Mouse (Mus musculus): ENCODE results near the gene Skiv2l. TPM values are rescaled to one million over a fixed set of nuclear protein-coding genes. Genes with fewer than 3 reads are reported as not detected.
A peak's percentile ranks its signal among the peaks of the same experiment; 100 is the strongest.

Skiv2l gene
- polyA plus RNA-seq, 1 experiment from 2014 or later, result 62.1 TPM

GRCm38 (mm10) chr17:34894074-34894597 lies 44.1 kb upstream of the Skiv2l start:
- peak; percentile 89 for ATAC-seq
- Histone ChIP-seq H3K9ac (ENCODE audit: low read depth, low read length) (peak overlapping the region; percentile 96), H3K9me3 (replicated peaks; ENCODE audit: control insufficient read depth, low read length, poor library complexity, severe bottlenecking) (no peaks in the 10 kb centered on the region), H3K27ac (ENCODE audit: low read length) (peak overlapping the region; percentile 95), H3K4me3 (ENCODE audit: low read depth, low read length) (peak overlapping the region; percentile 81), H3K27me3 (ENCODE audit: control insufficient read depth, insufficient read depth, low read depth, low read length) (no peaks in the 10 kb centered on the region), H3K4me2 (ENCODE audit: low read length) (peak overlapping the region; percentile 93), H3K4me1 (ENCODE audit: control insufficient read depth, insufficient read depth, low read length) (peaks cover 32% of the 10 kb centered on the region), H3K36me3 (ENCODE audit: control insufficient read depth, insufficient read depth, low read length) (peaks cover 4% of the 10 kb centered on the region; the same call in 1 of the 2 replicates)
- 0% methylated on average over 40 of the region's 51 CpGs for WGBS

- peak overlapping the region; percentile 96 for H3K9ac ChIP-seq (ENCODE audit: low read depth, low read length)
- H3K27ac ChIP-seq (ENCODE audit: low read length), result peak overlapping the region; percentile 90
- 0 out of 2 replicates have a peak, but pooled peaks have one; percentile 1 for ATAC-seq
- H3K4me3 ChIP-seq (ENCODE audit: low read depth, low read length), result peak overlapping the region; percentile 81; the same call in 1 of the 2 replicates
- no peaks in the 10 kb centered on the region for H3K27me3 ChIP-seq (ENCODE audit: control insufficient read depth, insufficient read depth, low read depth, low read length)
- peak overlapping the region; percentile 93 for H3K4me2 ChIP-seq (ENCODE audit: low read length)
- H3K9me3 ChIP-seq (replicated peaks; ENCODE audit: control insufficient read depth, low read length, poor library complexity, severe bottlenecking), result no peaks in the 10 kb centered on the region
- peaks cover 4% of the 10 kb centered on the region; the same call in 1 of the 2 replicates for H3K36me3 ChIP-seq (ENCODE audit: control insufficient read depth, insufficient read depth, low read length)
- WGBS, result 70% methylated on average over 12 of the region's 12 CpGs
- peaks cover 32% of the 10 kb centered on the region for H3K4me1 ChIP-seq (ENCODE audit: control insufficient read depth, insufficient read depth, low read length)
These were observed 43.2 kb upstream of the Skiv2l start for GRCm38 (mm10) chr17:34893072-34893824.

GRCm38 (mm10) chr17:34891377-34891776 lies 41.4 kb upstream of the Skiv2l start:
- Histone ChIP-seq H3K27me3 (ENCODE audit: control insufficient read depth, insufficient read depth, low read depth, low read length) (no peaks in the 10 kb centered on the region), H3K9ac (ENCODE audit: low read depth, low read length) (no peak overlapping the region), H3K36me3 (ENCODE audit: control insufficient read depth, insufficient read depth, low read length) (peaks cover 4% of the 10 kb centered on the region; the same call in 1 of the 2 replicates), H3K4me3 (ENCODE audit: low read depth, low read length) (no peak overlapping the region), H3K27ac (ENCODE audit: low read length) (no peak overlapping the region), H3K4me2 (ENCODE audit: low read length) (no peak overlapping the region), H3K9me3 (replicated peaks; ENCODE audit: control insufficient read depth, low read length, poor library complexity, severe bottlenecking) (no peaks in the 10 kb centered on the region), H3K4me1 (ENCODE audit: control insufficient read depth, insufficient read depth, low read length) (peaks cover 18% of the 10 kb centered on the region)
- WGBS, result 96% methylated on average over 2 of the region's 2 CpGs
- ATAC-seq, result no peak

- Histone ChIP-seq H3K9ac (ENCODE audit: low read depth, low read length) (no peak overlapping the region), H3K9me3 (replicated peaks; ENCODE audit: control insufficient read depth, low read length, poor library complexity, severe bottlenecking) (no peaks in the 10 kb centered on the region), H3K4me2 (ENCODE audit: low read length) (no peak overlapping the region), H3K4me3 (ENCODE audit: low read depth, low read length) (no peak overlapping the region), H3K27ac (ENCODE audit: low read length) (no peak overlapping the region), H3K4me1 (ENCODE audit: control insufficient read depth, insufficient read depth, low read length) (peaks cover 6% of the 10 kb centered on the region), H3K27me3 (ENCODE audit: control insufficient read depth, insufficient read depth, low read depth, low read length) (no peaks in the 10 kb centered on the region), H3K36me3 (ENCODE audit: control insufficient read depth, insufficient read depth, low read length) (no peaks in the 10 kb centered on the region)
- ATAC-seq, result no peak
- WGBS, result 91% methylated on average over 12 of the region's 12 CpGs
These were observed 40.2 kb upstream of the Skiv2l start for GRCm38 (mm10) chr17:34890074-34890743.

- H3K4me1 ChIP-seq (ENCODE audit: control insufficient read depth, insufficient read depth, low read length), result no peaks in the 10 kb centered on the region
- H3K4me3 ChIP-seq (ENCODE audit: low read depth, low read length), result no peak overlapping the region
- H3K4me2 ChIP-seq (ENCODE audit: low read length), result no peak overlapping the region
- H3K27me3 ChIP-seq (ENCODE audit: control insufficient read depth, insufficient read depth, low read depth, low read length), result no peaks in the 10 kb centered on the region
- no peak overlapping the region for H3K27ac ChIP-seq (ENCODE audit: low read length)
- ATAC-seq, result no peak
- 90% methylated on average over 5 of the region's 5 CpGs for WGBS
- H3K9ac ChIP-seq (ENCODE audit: low read depth, low read length), result no peak overlapping the region
- no peaks in the 10 kb centered on the region for H3K9me3 ChIP-seq (replicated peaks; ENCODE audit: control insufficient read depth, low read length, poor library complexity, severe bottlenecking)
- H3K36me3 ChIP-seq (ENCODE audit: control insufficient read depth, insufficient read depth, low read length), result no peaks in the 10 kb centered on the region
These were observed 37.9 kb upstream of the Skiv2l start for GRCm38 (mm10) chr17:34887942-34888341.

GRCm38 (mm10) chr17:34885615-34886014 lies 35.6 kb upstream of the Skiv2l start:
- WGBS, result 87% methylated on average over 3 of the region's 3 CpGs
- H3K4me3 ChIP-seq (ENCODE audit: low read depth, low read length), result no peak overlapping the region

GRCm38 (mm10) chr17:34884704-34885103 lies 34.7 kb upstream of the Skiv2l start:
- 87% methylated on average over 6 of the region's 6 CpGs for WGBS
- Histone ChIP-seq H3K27me3 (ENCODE audit: control insufficient read depth, insufficient read depth, low read depth, low read length) (peaks cover 4% of the 10 kb centered on the region; the same call in 1 of the 2 replicates), H3K4me3 (ENCODE audit: low read depth, low read length) (no peak overlapping the region), H3K9me3 (replicated peaks; ENCODE audit: control insufficient read depth, low read length, poor library complexity, severe bottlenecking) (no peaks in the 10 kb centered on the region), H3K9ac (ENCODE audit: low read depth, low read length) (no peak overlapping the region), H3K27ac (ENCODE audit: low read length) (no peak overlapping the region), H3K4me2 (ENCODE audit: low read length) (no peak overlapping the region), H3K4me1 (ENCODE audit: control insufficient read depth, insufficient read depth, low read length) (no peaks in the 10 kb centered on the region), H3K36me3 (ENCODE audit: control insufficient read depth, insufficient read depth, low read length) (no peaks in the 10 kb centered on the region)
- no peak for ATAC-seq

More at GRCm38 (mm10) chr17:34885615-34886014, 35.6 kb upstream of the Skiv2l start:
- no peaks in the 10 kb centered on the region for H3K36me3 ChIP-seq (ENCODE audit: control insufficient read depth, insufficient read depth, low read length)
- H3K9me3 ChIP-seq (replicated peaks; ENCODE audit: control insufficient read depth, low read length, poor library complexity, severe bottlenecking), result no peaks in the 10 kb centered on the region
- no peaks in the 10 kb centered on the region for H3K4me1 ChIP-seq (ENCODE audit: control insufficient read depth, insufficient read depth, low read length)
- peaks cover 4% of the 10 kb centered on the region; the same call in 1 of the 2 replicates for H3K27me3 ChIP-seq (ENCODE audit: control insufficient read depth, insufficient read depth, low read depth, low read length)
- ATAC-seq, result no peak
- H3K27ac ChIP-seq (ENCODE audit: low read length), result no peak overlapping the region
- no peak overlapping the region for H3K4me2 ChIP-seq (ENCODE audit: low read length)
- no peak overlapping the region for H3K9ac ChIP-seq (ENCODE audit: low read depth, low read length)

- Histone ChIP-seq H3K4me3 (ENCODE audit: low read depth, low read length) (no peak overlapping the region), H3K4me1 (ENCODE audit: control insufficient read depth, insufficient read depth, low read length) (no peaks in the 10 kb centered on the region), H3K4me2 (ENCODE audit: low read length) (no peak overlapping the region), H3K27ac (ENCODE audit: low read length) (no peak overlapping the region), H3K9me3 (replicated peaks; ENCODE audit: control insufficient read depth, low read length, poor library complexity, severe bottlenecking) (no peaks in the 10 kb centered on the region), H3K27me3 (ENCODE audit: control insufficient read depth, insufficient read depth, low read depth, low read length) (peaks cover 4% of the 10 kb centered on the region; the same call in 1 of the 2 replicates), H3K9ac (ENCODE audit: low read depth, low read length) (no peak overlapping the region), H3K36me3 (ENCODE audit: control insufficient read depth, insufficient read depth, low read length) (no peaks in the 10 kb centered on the region)
- ATAC-seq, result no peak
- 60% methylated on average over 3 of the region's 3 CpGs for WGBS
These were observed 33.3 kb upstream of the Skiv2l start for GRCm38 (mm10) chr17:34883332-34883731.

All from midbrain, embryonic 16.5 days (tissue).